Mouse (Mus musculus) urinary bladder, postnatal 14 days (tissue): ENCODE measurements at regions not wholly inside any gene's neighbourhood (a gene's known extent, or its start where the extent isn't known, plus 50 kb on each side); places are given as distances from the start of the nearest gene placed in this dataset.
A peak's percentile ranks its signal among the peaks of the same experiment; 100 is the strongest.

Experiments
- DNase-seq: peaks from one replicate; pipeline ENCODE4 v3.0.0; 2021; ENCODE audit warnings: low spot score

DNA sequence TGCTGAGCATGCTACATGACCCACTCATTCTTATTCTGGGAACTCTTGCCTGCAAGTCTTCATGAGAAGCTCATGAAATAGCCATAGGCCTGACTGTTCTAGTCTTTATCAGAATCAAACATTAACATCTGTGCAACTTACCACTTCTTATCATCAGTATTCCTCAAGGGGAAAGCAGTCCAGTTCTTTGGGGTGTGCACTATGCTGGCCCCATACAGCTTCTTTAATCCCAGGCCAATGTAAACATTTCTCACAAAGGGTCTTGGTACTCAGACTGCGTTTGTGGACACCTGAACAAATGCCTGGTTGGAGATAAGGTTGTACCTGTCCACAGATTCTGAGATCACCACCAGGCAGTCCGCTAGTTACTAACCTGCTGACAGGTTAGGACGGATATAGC, 51.3 kb downstream of the 3110018I06Rik start:
- DNase-seq = no peak

DNA sequence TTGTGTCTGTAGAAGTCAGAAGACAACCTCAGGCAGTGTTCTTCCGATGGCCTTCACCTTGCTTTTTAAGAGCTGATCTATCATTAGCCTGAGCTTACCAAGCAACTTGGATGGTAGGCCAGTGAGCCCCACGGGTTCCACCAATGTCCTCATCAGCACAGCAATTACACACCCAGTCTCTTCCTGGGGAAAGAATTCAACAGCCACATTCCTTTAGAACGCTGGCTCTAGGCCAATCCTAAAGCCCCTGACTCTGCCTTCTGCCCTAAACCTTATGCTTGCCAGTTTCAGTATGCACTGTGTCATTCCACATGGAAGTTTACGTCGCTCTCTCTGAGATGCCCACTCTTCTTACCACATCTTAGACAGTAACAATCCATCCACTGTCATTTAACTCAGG, 52.8 kb downstream of the 3110018I06Rik start:
- DNase-seq = no peak

DNA sequence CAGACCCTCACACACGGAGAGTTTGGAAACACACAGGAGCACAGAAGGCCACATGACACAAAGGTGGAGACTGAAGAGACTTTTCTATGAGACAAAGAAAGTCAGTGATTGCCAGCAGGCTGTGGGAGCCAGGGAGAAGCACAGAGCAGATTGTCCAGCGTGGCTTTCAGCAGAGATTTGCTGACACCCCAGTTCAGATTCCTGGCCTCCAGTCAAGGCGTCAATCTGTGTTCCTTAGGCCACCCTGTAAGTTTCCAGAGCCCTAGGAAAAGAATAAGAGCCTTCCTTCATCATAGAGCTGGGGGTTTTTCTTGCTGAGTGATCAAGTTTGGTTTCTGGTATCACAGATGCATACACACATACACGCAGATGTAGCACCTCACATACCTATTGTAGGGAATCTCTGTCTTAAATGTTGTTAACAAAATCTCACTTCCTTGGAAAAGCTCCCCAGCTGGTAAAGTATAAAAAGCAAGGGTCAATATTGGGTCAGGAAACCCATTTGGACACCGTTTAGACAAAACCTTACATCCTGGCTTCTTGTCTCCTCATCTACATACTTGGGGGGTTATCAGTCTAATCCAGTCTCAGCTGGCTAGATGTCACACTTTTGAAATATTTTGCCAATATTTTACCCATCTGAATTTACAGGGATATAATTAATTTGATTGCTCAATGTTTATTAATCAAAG, 58.9 kb downstream of the 3110018I06Rik start:
- DNase-seq = no peak

DNA sequence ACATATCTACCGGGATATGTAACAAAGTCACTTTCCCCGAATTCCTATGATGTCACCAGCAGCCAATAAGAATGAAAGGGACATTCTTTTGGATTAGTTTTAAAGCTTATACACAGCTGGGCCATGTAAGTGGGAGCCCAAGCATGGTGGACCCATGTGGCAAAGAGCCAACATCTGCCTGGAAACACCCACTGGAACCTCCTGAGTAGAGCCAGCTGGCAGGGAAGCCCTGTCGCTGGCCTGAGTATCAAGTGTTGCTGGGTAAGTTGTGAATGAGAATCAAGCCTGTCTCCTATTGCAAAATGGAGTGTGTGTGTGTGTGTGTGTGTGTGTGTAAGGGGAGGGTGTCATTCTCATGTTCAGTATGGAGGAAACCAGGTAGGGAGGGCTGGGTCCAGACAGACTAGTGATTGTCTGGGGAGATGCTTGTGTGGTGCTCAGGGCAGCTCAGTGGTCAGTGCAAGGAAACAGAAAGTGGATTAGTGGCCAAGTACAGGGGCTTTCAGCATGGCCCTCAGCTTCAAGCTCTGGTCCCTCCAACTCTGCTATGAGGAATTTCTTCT, 59.5 kb downstream of the 3110018I06Rik start:
- DNase-seq = peak; percentile 6

DNA sequence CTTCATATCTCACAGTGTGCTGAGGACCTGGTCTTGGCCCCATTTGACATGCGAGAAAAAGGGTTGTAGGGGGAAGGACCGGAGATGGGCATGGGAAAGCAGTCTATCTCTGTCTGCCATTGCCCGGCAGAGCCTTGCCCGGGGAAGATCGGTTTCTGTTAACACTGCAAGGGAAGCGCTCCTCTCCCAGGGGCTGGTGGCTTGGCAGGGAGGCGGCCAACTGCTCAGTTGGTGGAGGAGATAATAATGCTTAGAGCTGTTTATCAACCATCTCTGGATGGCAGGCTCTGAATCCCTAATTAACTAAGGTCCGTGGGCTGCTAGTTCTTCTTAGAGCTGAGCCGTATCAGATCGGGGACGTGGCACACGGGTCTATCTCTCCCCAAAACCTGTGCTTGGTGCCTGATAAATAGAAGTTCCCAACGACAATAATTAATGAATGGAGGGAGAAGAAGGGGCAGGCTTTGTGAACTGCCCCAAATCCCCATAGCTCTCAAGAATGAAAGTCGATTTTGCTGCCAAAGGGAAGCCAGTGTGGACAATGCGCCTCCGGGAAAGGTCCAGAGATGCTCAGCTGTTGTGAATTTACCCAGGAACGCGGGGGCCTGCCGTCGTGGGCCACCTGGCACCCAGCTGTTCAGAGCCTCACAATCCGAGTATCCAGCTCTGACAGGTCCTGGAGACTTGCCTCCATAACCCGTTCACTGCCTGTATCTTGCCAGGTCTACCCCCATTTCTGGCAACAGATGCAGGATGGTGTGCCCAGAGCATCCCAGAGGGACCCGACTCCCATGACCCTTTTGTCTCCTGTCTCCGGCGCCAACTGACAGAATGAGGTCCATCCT, 61.2 kb downstream of the 3110018I06Rik start:
- DNase-seq = no peak

DNA sequence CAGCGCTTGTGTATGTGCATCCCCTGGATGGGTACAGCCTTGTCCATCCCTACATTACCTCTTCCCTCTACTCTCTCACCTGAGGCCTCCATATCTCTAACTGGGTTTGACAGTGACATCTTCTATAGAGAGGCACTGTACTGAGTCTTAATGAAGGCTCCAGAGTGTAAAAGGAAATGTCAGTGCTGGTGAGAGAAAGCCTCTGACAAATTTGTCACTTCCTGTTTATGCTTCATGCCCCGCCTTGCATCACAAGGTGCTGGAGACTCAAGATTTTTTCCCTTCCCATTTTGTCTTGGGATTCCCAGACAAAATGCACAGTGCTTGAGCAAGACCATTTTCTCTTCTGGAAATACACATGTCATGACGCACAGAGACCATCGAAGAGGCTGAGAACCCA, 70.8 kb downstream of the 3110018I06Rik start:
- no peak for DNase-seq

DNA sequence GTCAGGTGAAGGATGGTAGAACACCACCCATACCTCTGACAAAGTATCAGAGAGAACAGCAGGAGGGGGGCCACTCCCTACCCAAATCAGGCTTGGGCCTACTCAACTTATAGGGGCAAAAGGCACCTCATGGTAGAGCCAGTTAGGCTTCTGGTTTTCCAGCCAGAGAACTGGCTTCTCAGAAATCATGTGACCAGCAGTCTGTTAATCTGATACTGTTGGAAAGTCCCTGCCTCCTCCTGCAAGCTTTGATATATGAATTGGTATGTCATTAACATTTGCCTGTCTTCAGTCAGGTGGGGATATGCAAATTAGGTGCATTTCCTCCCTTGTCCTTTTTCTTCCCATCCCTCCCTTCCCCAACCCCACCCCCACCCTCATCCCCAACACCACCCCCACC, 71.7 kb downstream of the 3110018I06Rik start:
- DNase-seq = no peak

DNA sequence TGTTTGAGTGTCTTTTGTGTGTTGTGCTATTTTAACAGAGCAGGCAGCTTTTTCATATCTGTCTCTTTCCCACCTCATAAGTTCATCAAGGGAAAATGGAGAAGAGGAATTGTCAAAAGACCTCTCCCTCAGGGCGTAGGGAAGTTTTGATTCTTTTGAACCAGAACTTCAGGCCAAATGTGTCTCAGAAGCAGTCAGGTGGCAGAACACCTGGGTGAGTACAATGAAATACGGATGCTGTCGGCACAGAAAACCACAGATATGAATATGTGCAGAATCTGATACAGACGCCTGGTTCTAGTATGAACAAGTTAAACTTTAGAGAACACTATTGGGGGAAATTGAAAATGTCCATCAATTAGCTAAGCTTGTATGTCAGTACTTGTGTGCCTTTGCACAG, 84.2 kb downstream of the 3110018I06Rik start:
- DNase-seq = no peak

DNA sequence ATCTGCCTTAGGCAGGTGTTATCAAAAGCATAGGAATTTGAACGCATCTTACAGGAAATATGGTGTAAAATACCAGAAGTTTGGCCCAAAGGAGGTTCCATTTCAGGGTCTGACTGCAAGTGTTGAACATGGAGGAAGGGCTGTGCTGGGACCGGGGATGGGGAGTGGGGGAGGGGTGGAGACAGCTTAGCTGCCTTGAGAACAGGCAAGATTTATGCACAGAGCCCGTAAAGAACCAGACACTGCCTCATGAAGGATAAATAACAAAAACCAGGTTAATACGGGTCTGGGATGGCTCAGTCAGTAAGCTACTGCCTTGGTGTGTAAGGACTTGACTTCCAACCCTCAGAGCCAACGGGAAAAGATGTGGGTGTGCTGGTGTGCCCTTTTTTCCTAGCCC, 91.1 kb downstream of the 3110018I06Rik start:
- no peak for DNase-seq

DNA sequence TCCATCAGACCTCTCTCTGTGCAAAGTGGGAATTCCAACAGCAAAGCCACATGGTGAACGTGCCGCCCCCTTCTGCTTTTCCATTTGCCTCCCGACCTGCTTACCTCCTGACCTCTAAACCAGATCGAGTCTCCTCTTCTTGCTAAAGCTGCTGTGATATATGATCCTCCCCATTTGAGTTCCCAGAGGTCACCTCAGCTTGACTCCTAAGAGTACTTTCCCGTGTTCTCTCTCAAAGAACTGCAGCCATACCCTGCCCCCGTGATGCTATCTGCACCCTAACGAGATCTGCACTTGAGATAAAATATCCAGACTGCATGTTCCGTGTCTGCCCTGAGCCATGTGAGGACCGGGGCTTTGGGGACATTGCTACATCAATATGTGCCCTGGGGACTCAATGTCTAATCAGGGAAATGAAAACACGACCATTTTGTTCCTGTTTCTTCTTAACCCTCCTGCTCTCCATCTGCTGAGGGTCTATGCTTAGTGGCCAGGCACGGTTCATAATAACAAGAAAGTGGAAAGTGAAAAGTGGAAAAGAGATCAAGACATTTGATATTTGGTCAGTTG, 94.8 kb downstream of the 3110018I06Rik start:
- DNase-seq = no peak

DNA sequence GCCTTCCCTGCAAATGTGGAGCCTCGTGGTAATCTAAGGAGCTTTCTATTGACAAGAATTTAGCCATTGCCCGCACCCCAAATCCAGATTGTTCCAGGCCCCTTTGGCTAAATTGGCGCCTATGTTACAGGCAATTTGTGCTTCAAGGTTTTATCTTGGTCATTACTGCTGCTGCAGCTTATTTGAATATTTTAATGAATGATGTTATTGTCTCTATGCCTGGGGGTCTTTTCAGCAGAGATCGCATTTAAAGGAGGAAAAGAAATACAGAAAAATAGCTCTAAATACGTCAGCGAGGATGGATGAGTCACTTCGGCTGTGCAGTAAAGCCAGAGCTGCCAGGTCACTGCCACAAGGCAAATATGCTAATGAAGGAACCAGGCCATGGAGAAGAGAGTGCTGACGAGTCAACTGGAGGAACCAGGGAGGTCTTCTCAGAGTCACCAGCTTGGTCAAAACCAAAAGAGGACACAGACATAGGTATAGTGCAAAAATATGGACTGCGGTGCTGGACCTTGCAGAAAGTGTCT, 97.3 kb downstream of the 3110018I06Rik start:
- no peak for DNase-seq

DNA sequence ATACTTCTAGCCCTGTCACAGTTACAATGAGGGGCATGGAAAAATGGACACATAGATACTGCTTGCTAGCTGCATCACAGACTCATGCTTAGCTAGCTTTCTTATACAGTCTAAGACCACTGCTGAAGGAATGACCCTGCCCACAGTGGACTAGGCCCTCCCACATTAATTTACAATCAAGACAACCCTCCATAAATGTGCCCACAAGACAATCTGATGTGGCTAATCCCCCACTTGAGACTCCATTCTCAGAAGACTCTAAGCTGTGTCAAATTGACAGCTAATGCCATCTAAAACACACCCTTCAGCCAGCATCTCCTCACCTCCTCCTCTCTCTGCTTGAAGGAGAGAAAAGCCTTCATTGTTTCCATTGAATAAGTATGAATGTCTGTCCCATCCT, 107.8 kb downstream of the 3110018I06Rik start:
- DNase-seq = no peak

DNA sequence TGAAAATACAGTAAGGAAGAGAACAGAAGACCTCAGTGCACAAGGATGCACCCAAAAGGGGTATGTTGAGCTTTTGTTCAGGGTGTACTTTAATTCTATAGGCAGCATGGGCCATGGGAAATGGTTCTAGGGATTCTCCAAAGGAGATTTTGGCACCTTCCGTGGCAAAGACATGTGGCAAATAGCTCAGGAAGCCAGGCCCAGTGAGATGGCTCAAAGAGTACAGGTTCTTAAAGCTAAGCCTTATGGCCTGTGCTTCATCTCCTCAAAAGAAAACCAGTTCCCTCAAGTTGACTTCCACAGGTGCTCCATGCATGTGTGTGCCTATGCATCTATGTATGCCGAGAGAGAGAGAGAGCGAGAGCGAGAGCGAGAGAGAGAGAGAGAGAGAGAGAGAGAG, 112.1 kb downstream of the 3110018I06Rik start:
- DNase-seq = no peak

DNA sequence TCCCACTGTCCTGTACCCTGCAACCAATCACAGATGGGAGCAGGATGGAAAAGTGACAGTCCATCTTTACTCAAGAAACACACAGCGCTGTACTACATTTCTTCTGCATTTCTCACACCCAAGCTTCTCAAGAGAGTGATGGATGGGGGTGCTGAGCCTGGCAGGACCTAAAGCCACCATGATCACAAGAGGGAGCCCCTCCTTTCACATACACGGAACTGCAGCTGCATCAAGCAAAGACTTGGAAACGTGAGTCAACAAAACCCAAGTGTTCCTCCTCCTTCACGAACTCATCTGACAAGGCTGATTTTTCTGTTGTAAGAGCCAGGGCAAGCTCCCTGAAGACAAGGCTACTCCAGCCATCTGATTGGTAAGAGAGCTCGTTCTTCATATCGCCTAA, 120.5 kb downstream of the 3110018I06Rik start:
- DNase-seq = no peak

DNA sequence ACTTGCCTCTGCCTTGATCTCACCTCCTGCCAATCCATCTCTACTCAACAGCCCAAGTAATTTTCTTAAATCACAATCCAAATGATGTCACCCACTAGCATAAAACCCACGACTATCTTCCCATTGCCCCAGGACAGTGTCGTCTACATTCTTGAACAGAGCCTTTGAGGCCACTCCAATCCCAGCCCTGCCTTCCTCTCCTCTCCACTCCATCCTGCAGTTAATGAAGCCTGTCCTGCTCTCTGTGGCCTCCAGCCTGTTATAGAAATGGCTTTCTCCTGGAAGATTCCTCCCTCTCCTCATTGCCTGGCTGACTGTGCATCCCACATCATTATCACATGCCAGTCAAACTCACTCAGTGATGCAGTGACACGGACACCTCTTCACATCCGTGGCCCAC, 121.6 kb downstream of the 3110018I06Rik start:
- no peak for DNase-seq

DNA sequence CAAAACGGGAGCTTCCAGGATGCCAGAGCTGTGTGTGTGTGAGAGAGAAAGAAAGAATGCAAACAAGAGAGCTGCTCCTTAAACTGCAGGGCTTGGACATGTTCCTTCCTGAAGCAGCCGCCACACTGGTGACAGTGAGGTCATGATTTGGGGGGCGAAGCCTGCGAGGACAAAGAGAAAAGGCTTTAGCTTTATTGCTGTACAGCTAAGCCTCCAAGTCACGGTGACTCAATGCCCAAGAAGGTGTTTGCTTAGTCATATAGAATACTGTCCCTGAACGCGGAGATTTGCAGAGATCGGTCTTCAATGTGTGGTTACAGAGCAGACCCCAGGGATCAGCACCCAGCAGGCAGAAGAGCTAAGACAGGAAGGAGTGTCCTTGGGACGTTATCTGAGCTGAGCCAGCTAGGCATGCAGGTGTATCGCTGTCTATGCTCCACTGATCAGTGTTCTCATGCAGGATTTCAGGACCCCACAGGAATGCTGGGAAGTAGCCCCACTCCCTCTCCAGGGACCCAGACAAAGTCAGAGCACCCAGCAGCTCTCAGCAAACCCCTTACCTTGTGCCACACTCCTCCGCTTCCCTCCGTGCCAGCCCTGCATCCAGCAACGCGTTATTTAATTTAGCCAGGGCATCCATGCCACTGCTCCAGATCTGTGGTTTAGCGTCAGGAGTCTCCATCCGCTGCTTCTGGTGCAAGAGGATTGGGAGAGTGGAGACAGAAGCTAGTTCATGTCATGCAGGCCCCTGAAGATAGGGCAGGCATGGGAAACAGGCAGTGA, 129.0 kb downstream of the 3110018I06Rik start:
- DNase-seq = peak; percentile 20

DNA sequence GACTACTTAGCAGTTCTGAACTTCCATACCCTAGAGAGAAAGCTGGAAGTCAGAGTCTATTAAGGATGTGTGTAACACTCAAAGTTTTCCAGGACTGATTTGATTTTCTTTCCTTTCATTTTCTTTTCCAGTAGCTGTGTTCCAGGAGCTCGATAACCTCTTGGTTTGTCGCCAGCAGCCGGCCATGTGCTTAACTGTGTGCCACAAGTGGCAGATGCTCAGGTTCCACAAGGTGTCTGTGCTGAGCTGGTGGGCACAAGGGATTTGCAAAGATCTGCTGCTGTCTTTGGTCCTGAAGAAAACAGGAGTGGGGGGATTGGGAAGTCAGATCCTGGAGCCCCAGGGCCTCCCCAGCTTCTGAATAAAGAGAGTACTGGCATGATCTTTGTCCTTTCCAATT, 136.0 kb downstream of the 3110018I06Rik start:
- DNase-seq = no peak

DNA sequence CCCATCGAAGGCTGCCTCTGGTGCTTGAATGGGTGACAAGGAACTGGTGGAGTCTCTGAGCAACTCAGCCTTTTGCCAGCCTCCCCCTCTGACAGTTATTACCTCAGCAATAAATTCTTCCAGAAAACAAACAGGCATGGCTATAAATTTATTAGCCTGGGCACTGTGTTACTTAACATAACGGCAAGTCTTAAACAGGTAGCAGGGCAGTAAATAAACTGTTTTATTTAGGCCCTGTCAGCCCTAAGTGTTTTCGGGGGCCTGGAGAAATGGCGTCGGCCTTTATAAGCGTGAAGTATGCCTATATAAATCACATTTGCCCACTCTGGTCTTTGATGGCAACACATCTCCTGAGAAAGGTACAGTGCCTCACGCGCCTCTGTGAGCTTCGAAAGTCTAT, 159.6 kb downstream of the 3110018I06Rik start:
- DNase-seq = no peak

DNA sequence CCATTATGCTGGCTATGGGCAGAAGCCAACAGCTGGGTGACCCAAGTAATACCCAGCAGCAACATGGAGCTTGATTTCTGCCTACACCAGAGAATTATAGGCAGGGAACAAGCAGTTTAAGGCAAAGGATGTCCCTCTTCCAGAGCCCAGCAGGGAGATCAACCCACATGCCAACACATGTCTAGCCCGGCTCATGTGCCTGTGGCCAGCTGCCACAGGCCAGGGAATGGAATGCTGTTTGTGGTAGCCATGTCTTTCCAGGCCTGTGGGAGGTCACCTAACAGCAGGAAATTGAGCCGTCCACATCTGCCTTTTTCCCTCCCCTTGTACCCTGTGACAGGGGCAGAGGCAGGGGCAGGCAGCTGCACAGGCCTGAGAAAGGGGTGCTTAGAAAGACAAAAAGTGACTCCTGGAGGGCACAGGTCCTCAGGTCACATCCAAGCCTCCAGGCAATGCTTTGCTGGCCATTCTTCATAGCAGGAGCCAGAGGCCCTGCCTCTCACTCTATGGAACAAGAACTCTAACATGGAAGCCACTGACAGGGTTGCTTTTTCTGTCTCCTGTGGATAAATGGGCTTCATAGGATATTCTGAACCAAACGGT, 163.8 kb downstream of the 3110018I06Rik start:
- DNase-seq = no peak

DNA sequence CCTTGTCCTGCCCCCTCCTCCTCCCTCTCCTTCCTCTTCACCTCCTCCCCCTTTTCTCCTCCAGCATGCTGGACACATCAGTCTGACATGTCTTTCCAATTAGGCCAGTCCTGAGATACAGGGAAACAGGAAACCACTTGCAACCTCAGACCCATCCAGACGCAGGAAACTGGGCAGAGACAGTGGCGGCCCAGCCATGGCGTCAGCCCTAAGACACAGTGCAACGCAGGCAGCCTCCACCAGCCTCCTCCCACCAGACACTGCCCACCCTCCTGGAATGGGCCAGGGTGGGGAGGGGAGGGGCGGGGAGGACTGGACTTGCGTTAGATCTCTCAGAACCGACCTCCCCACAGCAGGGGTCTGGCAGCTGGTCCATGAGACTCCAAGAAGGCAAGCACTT, 164.7 kb downstream of the 3110018I06Rik start:
- no peak for DNase-seq

DNA sequence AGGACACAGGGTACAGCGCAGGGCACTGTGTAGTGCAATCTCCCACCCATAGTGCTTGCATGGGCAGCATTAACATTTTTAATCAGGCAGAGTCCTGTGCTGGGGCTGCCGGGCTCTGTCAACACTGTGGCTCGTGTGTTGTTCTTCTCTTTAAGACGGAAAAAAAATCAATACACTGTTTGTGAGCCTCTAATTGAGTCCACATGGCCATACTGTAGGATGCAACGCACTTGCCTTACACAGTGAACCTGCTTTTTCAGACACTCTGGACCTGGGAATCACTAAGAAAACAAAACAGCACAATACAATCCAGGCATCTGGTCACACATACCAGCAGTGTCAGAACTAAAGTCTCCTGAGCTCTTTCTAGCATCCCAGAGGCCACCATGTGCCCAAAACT, 168.4 kb downstream of the 3110018I06Rik start:
- DNase-seq = no peak
